ENCODE assay signal across 12 mouse cellular contexts in the genomic region with DNA sequence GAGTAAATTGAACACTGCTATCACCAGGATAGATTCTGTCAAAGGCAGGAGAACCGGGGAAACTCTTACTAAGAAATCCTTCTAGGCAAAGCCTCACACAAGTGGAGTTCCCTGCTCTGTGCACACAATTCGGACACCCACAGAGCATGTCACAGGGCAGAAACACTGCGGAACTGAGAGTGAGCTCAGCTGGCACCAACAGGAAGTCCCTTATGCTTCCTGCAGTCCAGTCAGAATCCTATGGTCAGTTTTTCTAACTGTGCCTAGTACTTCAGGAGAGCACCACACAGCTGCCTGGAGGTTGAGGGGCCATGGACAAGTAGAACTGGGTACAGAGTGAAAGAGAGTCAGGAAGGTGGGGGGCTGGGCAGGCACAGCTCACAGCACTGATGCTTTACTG. TPM values are rescaled to one million over a fixed set of nuclear protein-coding genes. Genes with fewer than 3 reads are reported as not detected.
DNase-seq lines count a peak whose midpoint lies in the region; ATAC-seq and TF ChIP-seq lines count a peak whose summit lies in the region.
"Had no signal": no experiment of that assay in that cellular context is flagged by ENCODE, and none has a peak within 500 bp of the region (broad histone marks: within the 10 kb centered on the region; RNA-seq: fewer than 3 reads in every experiment).

No protein-coding gene starts in this region.

- no peaks in the 10 kb centered on the region for H3K36me3 ChIP-seq in forebrain, embryonic 12.5 days (replicated peaks)
- no peaks in the 10 kb centered on the region for H3K36me3 ChIP-seq in forebrain, postnatal 0 days (ENCODE audit: insufficient read depth)
- H3K36me3 ChIP-seq in limb, embryonic 10.5 days = no peaks in the 10 kb centered on the region
- H3K36me3 ChIP-seq: embryonic facial prominence, embryonic 15.5 days had no signal

- WGBS in forebrain, embryonic 12.5 days = 53% methylated on average over 3 of the region's 3 CpGs
- 63% methylated on average over 3 of the region's 3 CpGs for WGBS in forebrain, postnatal 0 days
- 75% methylated on average over 3 of the region's 3 CpGs for WGBS in limb, embryonic 10.5 days

- H3K4me2 ChIP-seq in forebrain, embryonic 12.5 days = no peak overlapping the region
- no peak overlapping the region for H3K4me2 ChIP-seq in forebrain, postnatal 0 days (ENCODE audit: low read depth)
- H3K4me2 ChIP-seq: embryonic facial prominence, embryonic 15.5 days had no signal

- H3K4me3 ChIP-seq in forebrain, embryonic 12.5 days (replicated peaks) = no peak overlapping the region
- no peak overlapping the region for H3K4me3 ChIP-seq in forebrain, postnatal 0 days (ENCODE audit: low read depth, low read length)
- no peak overlapping the region for H3K4me3 ChIP-seq in layer of hippocampus, adult 2 months
- H3K4me3 ChIP-seq in limb, embryonic 10.5 days = no peak overlapping the region
- H3K4me3 ChIP-seq: embryonic facial prominence, embryonic 15.5 days had no signal

- ATAC-seq in forebrain, embryonic 12.5 days (ENCODE audit: low FRiP score) = no peak
- no peak for ATAC-seq in forebrain, postnatal 0 days
- no peak for ATAC-seq in frontal cortex, adult (ENCODE audit: low TSS enrichment)
- ATAC-seq: inflammation-experienced regulatory T-cells, adult 6 months had no signal

- peak overlapping the region; percentile 53; the same call in 1 of the 2 replicates for H3K27ac ChIP-seq in forebrain, embryonic 12.5 days
- H3K27ac ChIP-seq in forebrain, postnatal 0 days (ENCODE audit: low read depth, low read length) = no peak overlapping the region
- peak overlapping the region; percentile 7; the same call in 1 of the 2 replicates for H3K27ac ChIP-seq in layer of hippocampus, adult 2 months
- peak overlapping the region; percentile 78 for H3K27ac ChIP-seq in limb, embryonic 10.5 days
- H3K27ac ChIP-seq: embryonic facial prominence, embryonic 15.5 days had no signal

- no peaks in the 10 kb centered on the region for H3K9me3 ChIP-seq in forebrain, embryonic 12.5 days
- no peaks in the 10 kb centered on the region for H3K9me3 ChIP-seq in forebrain, postnatal 0 days (ENCODE audit: low read length)
- H3K9me3 ChIP-seq in limb, embryonic 10.5 days (replicated peaks) = no peaks in the 10 kb centered on the region
- H3K9me3 ChIP-seq: embryonic facial prominence, embryonic 15.5 days had no signal

- H3K9ac ChIP-seq in forebrain, embryonic 12.5 days = no peak overlapping the region
- H3K9ac ChIP-seq in forebrain, postnatal 0 days = no peak overlapping the region
- H3K9ac ChIP-seq: embryonic facial prominence, embryonic 15.5 days had no signal

- peaks cover 4% of the 10 kb centered on the region; the same call in 1 of the 2 replicates for H3K27me3 ChIP-seq in forebrain, embryonic 12.5 days
- H3K27me3 ChIP-seq in forebrain, postnatal 0 days (ENCODE audit: insufficient read depth, low read length) = no peaks in the 10 kb centered on the region
- no peaks in the 10 kb centered on the region for H3K27me3 ChIP-seq in limb, embryonic 10.5 days (ENCODE audit: low read depth, poor library complexity, severe bottlenecking)
- H3K27me3 ChIP-seq: embryonic facial prominence, embryonic 15.5 days had no signal

- H3K4me1 ChIP-seq in forebrain, embryonic 12.5 days = peaks cover 84% of the 10 kb centered on the region
- peaks cover 49% of the 10 kb centered on the region for H3K4me1 ChIP-seq in forebrain, postnatal 0 days (ENCODE audit: insufficient read depth)
- H3K4me1 ChIP-seq in limb, embryonic 10.5 days = peaks cover 93% of the 10 kb centered on the region

- no peak for DNase-seq in forebrain, postnatal 0 days
- DNase-seq in layer of hippocampus, adult 2 months (ENCODE audit: low spot score in 2 of 2) = no peak
- no peak for DNase-seq in layer of hippocampus, adult 11-12 months (ENCODE audit: low spot score)
- peak; percentile 72 for DNase-seq in A20 (ENCODE audit: low read depth, low spot score)
- no peak for DNase-seq in limb, embryonic 10.5 days (ENCODE audit: low spot score)
- no peak for DNase-seq in urinary bladder, adult 18-20 months (ENCODE audit: low spot score in 2 of 2)
- DNase-seq: cerebellum, adult 11-12 months; left cerebral cortex, postnatal 4 days had no signal

- TF ChIP-seq CTCF in forebrain, postnatal 0 days (IDR thresholded peaks at IDR 0.05; ENCODE audit: low read depth) = no peak
- no peak for TF ChIP-seq CTCF in layer of hippocampus, adult 2 months (conservative IDR thresholded peaks at IDR 0.05)

RNA-seq across cellular contexts. Expression of a gene that starts 41.7 kb away (rescaled TPM):
- 33.2 and 37.2 TPM in 2 replicates for polyA plus RNA-seq in forebrain, embryonic 12.5 days (2016; fragmentation: Nextera tagmentation; extraction: Ambion mirVana)
- total RNA-seq in forebrain, postnatal 0 days (2014; rRNA removed) = 36.7 and 44.3 TPM in 2 replicates
- polyA plus RNA-seq in forebrain, postnatal 0 days (2015; fragmentation: Nextera tagmentation; extraction: Ambion mirVana) = 8.7 and 10.6 TPM in 2 replicates
- 10 to 100 TPM; 69.5 to 72.1 TPM for total RNA-seq in layer of hippocampus, adult 2 months (2021)
- 11.0 and 13.9 TPM in 2 replicates for polyA plus RNA-seq in limb, embryonic 10.5 days (2016; fragmentation: Nextera tagmentation; extraction: Ambion mirVana)
